Comparison of ENCODE assay signal across 11 mouse cellular contexts in genomic region chr12:104247553-104248002, GRCm38 (mm10). TPM values are rescaled to one million over a fixed set of nuclear protein-coding genes. Genes with fewer than 3 reads are reported as not detected.
A peak's percentile ranks its signal among the peaks of the same experiment; 100 is the strongest.
DNase-seq lines count a peak whose midpoint lies in the region; ATAC-seq and TF ChIP-seq lines count a peak whose summit lies in the region.
"Had no signal": no experiment of that assay in that cellular context is flagged by ENCODE, and none has a peak within 500 bp of the region (broad histone marks: within the 10 kb centered on the region; RNA-seq: fewer than 3 reads in every experiment).

No protein-coding gene starts in this region.

- H3K9ac ChIP-seq in heart, embryonic 16.5 days (ENCODE audit: low read length) = no peak overlapping the region
- no peak overlapping the region for H3K9ac ChIP-seq in ES-E14 (ENCODE audit: insufficient read depth, low read depth, low read length, poor library complexity, severe bottlenecking)
- no peak overlapping the region for H3K9ac ChIP-seq in midbrain, embryonic 14.5 days (replicated peaks; ENCODE audit: low read length)

- H3K27ac ChIP-seq in heart, embryonic 16.5 days (ENCODE audit: low read length) = no peak overlapping the region
- no peak overlapping the region for H3K27ac ChIP-seq in ES-E14 (ENCODE audit: insufficient read depth, low read depth, low read length, poor library complexity, severe bottlenecking)
- H3K27ac ChIP-seq in midbrain, embryonic 14.5 days (replicated peaks; ENCODE audit: low read depth, low read length) = peak overlapping the region; percentile 55; the same call in 1 of the 2 replicates

- H3K4me3 ChIP-seq in heart, embryonic 16.5 days (ENCODE audit: low read length) = no peak overlapping the region
- no peak overlapping the region for H3K4me3 ChIP-seq in ES-E14 (ENCODE audit: insufficient read depth in 1 of 2, low read depth in 1 of 2, low read length in 2 of 2, poor library complexity in 1 of 2, severe bottlenecking in 1 of 2)
- no peak overlapping the region for H3K4me3 ChIP-seq in midbrain, embryonic 14.5 days (replicated peaks; ENCODE audit: low read depth, low read length)

- in situ Hi-C loops in ES-E14 (cut with MboI; ENCODE audit: low sequenced_read_pairs in 2 of 2, unreplicated experiment in 2 of 2) = no loop called here

- no peaks in the 10 kb centered on the region for H3K9me3 ChIP-seq in heart, embryonic 16.5 days (replicated peaks; ENCODE audit: control insufficient read depth, low read length)
- no peaks in the 10 kb centered on the region for H3K9me3 ChIP-seq in ES-E14 (ENCODE audit: control insufficient read depth, insufficient read depth, low read depth, low read length)
- H3K9me3 ChIP-seq in midbrain, embryonic 14.5 days (ENCODE audit: control insufficient read depth, low read length) = no peaks in the 10 kb centered on the region

- H3K4me2 ChIP-seq in heart, embryonic 16.5 days (ENCODE audit: low read depth, low read length) = no peak overlapping the region
- H3K4me2 ChIP-seq in midbrain, embryonic 14.5 days (ENCODE audit: low read length) = no peak overlapping the region

- no peaks in the 10 kb centered on the region for H3K27me3 ChIP-seq in heart, embryonic 16.5 days (ENCODE audit: control insufficient read depth, insufficient read depth, low read length)
- H3K27me3 ChIP-seq in midbrain, embryonic 14.5 days (ENCODE audit: control insufficient read depth, insufficient read depth, low read length) = no peaks in the 10 kb centered on the region

- no peaks in the 10 kb centered on the region for H3K4me1 ChIP-seq in heart, embryonic 16.5 days (ENCODE audit: control insufficient read depth, insufficient read depth, low read length)
- H3K4me1 ChIP-seq in ES-E14 (ENCODE audit: control insufficient read depth in 2 of 2, insufficient read depth in 2 of 2, low read length in 2 of 2, poor library complexity in 1 of 2) = no peaks in the 10 kb centered on the region; a peak in 2 of 4 replicates
- H3K4me1 ChIP-seq in midbrain, embryonic 14.5 days (ENCODE audit: control insufficient read depth, insufficient read depth, low read length) = peaks cover 8% of the 10 kb centered on the region

- no peaks in the 10 kb centered on the region for H3K36me3 ChIP-seq in heart, embryonic 16.5 days (ENCODE audit: control insufficient read depth, insufficient read depth)
- no peaks in the 10 kb centered on the region for H3K36me3 ChIP-seq in ES-E14 (ENCODE audit: control insufficient read depth, insufficient read depth, low read length, poor library complexity, severe bottlenecking)
- no peaks in the 10 kb centered on the region for H3K36me3 ChIP-seq in midbrain, embryonic 14.5 days (ENCODE audit: control insufficient read depth, insufficient read depth, low read length)
- H3K36me3 ChIP-seq: G1E had no signal

- no peak for DNase-seq in heart, postnatal 4 days
- DNase-seq in ES-E14 (ENCODE audit: low read depth, low spot score) = peak; percentile 57
- peak; percentile 39 for DNase-seq in fat pad, adult 2 months (ENCODE audit: extremely low read depth, low read depth, low spot score)
- peak; percentile 51 for DNase-seq in midbrain, embryonic 14.5 days
- no peak for DNase-seq in gastrocnemius, adult 8-10 months (ENCODE audit: low spot score in 2 of 2)
- no peak for DNase-seq in kidney, postnatal 14 days
- DNase-seq in left cerebral cortex, adult 18-20 months (ENCODE audit: low spot score in 2 of 2) = no peak

- peak; percentile 58; the same call in 1 of the 2 replicates for ATAC-seq in heart, embryonic 16.5 days (replicated peaks; ENCODE audit: extremely low read depth, insufficient read depth, low FRiP score)
- peak; percentile 51; the same call in 1 of the 2 replicates for ATAC-seq in midbrain, embryonic 14.5 days (ENCODE audit: low FRiP score, low TSS enrichment)

TF ChIP-seq in ES-E14, 5 proteins besides CTCF, POLR2A, EP300 and RAD21:
- TF ChIP-seq HCFC1 (IDR thresholded peaks at IDR 0.05; ENCODE audit: borderline replicate concordance, insufficient read depth, low read length) = no peak
- 0 out of 2 replicates have a peak, but pooled peaks have one; percentile 53 for TF ChIP-seq MAFK (IDR thresholded peaks at IDR 0.05; ENCODE audit: insufficient read depth, low read depth, low read length)
- no peak for TF ChIP-seq ZNF384 (IDR thresholded peaks at IDR 0.05; ENCODE audit: low read depth, low read length)
- TF ChIP-seq ZC3H11A (IDR thresholded peaks at IDR 0.05; ENCODE audit: borderline replicate concordance, low read depth, low read length) = no peak
TF ChIP-seq in ES-E14: peak in this region for 1.

RNA-seq across cellular contexts. Expression of gene Serpina3g, which starts 11.5 kb away (rescaled TPM):
- polyA plus RNA-seq in heart, embryonic 16.5 days (2015; fragmentation: Nextera tagmentation; extraction: Ambion mirVana) = 7.1 and 15.4 TPM in 2 replicates
- 1 to 10 TPM in 1 of 2 experiments, under 1 TPM in 1; 0.83 to 1.7 TPM for total RNA-seq in heart, postnatal 4 days (2021)
- 0.27 TPM in 1 of 2 replicates, not detected in the other for total RNA-seq in ES-E14 (2012; rRNA removed)
- polyA plus RNA-seq in midbrain, embryonic 14.5 days (2014; fragmentation: Nextera tagmentation; extraction: Ambion mirVana) = 0.45 and 1.5 TPM in 2 replicates
- not detected for total RNA-seq in gastrocnemius, adult 8-10 months (2022)
- under 1 TPM in 1 of 2 experiments, not detected in 1; 0.44 TPM for total RNA-seq in left cerebral cortex, adult 18-20 months (2021)
- polyA plus RNA-seq: G1E had no signal

RNA-seq across cellular contexts. Expression of gene Serpina3i, which starts 15.3 kb away (rescaled TPM):
- polyA plus RNA-seq in heart, embryonic 16.5 days (2015; fragmentation: Nextera tagmentation; extraction: Ambion mirVana) = 2.0 and 4.2 TPM in 2 replicates
- 1 to 10 TPM in 1 of 2 experiments, under 1 TPM in 1; 0.31 to 1.0 TPM for total RNA-seq in heart, postnatal 4 days (2021)
- 1.4 and 2.4 TPM in 2 replicates for total RNA-seq in ES-E14 (2012; rRNA removed)
- not detected in 2 replicates for polyA plus RNA-seq in midbrain, embryonic 14.5 days (2014; fragmentation: Nextera tagmentation; extraction: Ambion mirVana)
- under 1 TPM in 1 of 4 experiments, not detected in 3; 0.43 TPM for total RNA-seq in gastrocnemius, adult 8-10 months (2022)
- not detected for total RNA-seq in left cerebral cortex, adult 18-20 months (2021)
- polyA plus RNA-seq: G1E; stomach, embryonic 14.5 days had no signal

RNA-seq across cellular contexts. Expression of gene Serpina3f, which starts 33.2 kb away (rescaled TPM):
- 0.16 and 0.51 TPM in 2 replicates for polyA plus RNA-seq in heart, embryonic 16.5 days (2015; fragmentation: Nextera tagmentation; extraction: Ambion mirVana)
- not detected for total RNA-seq in heart, postnatal 4 days (2021)
- total RNA-seq in ES-E14 (2012; rRNA removed) = not detected in 2 replicates
- polyA plus RNA-seq in midbrain, embryonic 14.5 days (2014; fragmentation: Nextera tagmentation; extraction: Ambion mirVana) = 0.43 TPM in 1 of 2 replicates, not detected in the other
- total RNA-seq in gastrocnemius, adult 8-10 months (2022) = not detected
- total RNA-seq in left cerebral cortex, adult 18-20 months (2021) = not detected
- total RNA-seq: left cerebral cortex, adult 8-10 months had no signal
- polyA plus RNA-seq: G1E had no signal

Comparison
In these comparisons a context has a peak if more than half of its experiments do, and no peak if none do; other contexts are left out.
1. DNase-seq: peak in ES-E14 (single experiment), fat pad, adult 2 months (single experiment) and midbrain, embryonic 14.5 days (single experiment); none in heart, postnatal 4 days (single experiment), gastrocnemius, adult 8-10 months (0 of 2), kidney, postnatal 14 days (single experiment) and left cerebral cortex, adult 18-20 months (0 of 2).